Mouse (Mus musculus): ENCODE data around the gene Msmo1. TPM values are rescaled to one million over a fixed set of nuclear protein-coding genes. Genes with fewer than 3 reads are reported as not detected.

Gene Msmo1
- total RNA-seq, 1 experiment from 2014 or later: 85.3 TPM

GRCm38 (mm10) chr8:64728156-64728555 is 5.4 kb downstream of the Msmo1 start:
- no peak for ATAC-seq (replicated peaks in 1 of 2; ENCODE audit: insufficient read depth in 1 of 2, low FRiP score in 2 of 2, low TSS enrichment in 1 of 2, low read depth in 1 of 2, poor library complexity in 2 of 2, severe bottlenecking in 2 of 2)

- ATAC-seq (replicated peaks in 1 of 2; ENCODE audit: insufficient read depth in 1 of 2, low FRiP score in 2 of 2, low TSS enrichment in 1 of 2, low read depth in 1 of 2, poor library complexity in 2 of 2, severe bottlenecking in 2 of 2): peak; percentile 68 to 77
These were observed 7.3 kb downstream of the Msmo1 start for GRCm38 (mm10) chr8:64726190-64726695.

GRCm38 (mm10) chr8:64723206-64723605 is 10.4 kb downstream of the Msmo1 start:
- ATAC-seq (replicated peaks in 1 of 2; ENCODE audit: insufficient read depth in 1 of 2, low FRiP score in 2 of 2, low TSS enrichment in 1 of 2, low read depth in 1 of 2, poor library complexity in 2 of 2, severe bottlenecking in 2 of 2): no peak

DNA sequence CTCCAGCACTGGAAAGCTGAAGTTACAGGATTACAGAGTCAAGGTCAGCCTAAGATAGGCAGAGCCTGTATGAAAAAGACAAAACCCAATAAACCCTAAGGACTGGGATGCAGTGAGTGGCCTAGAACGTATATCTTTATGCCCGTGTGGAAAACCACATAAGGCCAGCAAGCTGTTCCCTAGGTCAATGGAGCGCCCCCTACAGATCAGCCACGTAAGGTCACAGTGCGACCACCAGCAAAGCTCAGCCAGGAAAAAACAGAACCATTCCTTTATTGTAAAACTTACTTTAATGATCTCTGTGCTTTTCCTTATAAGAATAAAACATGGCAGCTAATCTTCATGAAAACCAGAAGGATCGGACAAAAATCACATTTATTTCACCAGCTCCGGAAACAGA is 15.7 kb downstream of the Msmo1 start:
- no peak for ATAC-seq (replicated peaks in 1 of 2; ENCODE audit: insufficient read depth in 1 of 2, low FRiP score in 2 of 2, low TSS enrichment in 1 of 2, low read depth in 1 of 2, poor library complexity in 2 of 2, severe bottlenecking in 2 of 2)

- ATAC-seq (replicated peaks in 1 of 2; ENCODE audit: insufficient read depth in 1 of 2, low FRiP score in 2 of 2, low TSS enrichment in 1 of 2, low read depth in 1 of 2, poor library complexity in 2 of 2, severe bottlenecking in 2 of 2): no peak
These were observed 21.1 kb downstream of the Msmo1 start for GRCm38 (mm10) chr8:64712499-64712898.

- no peak for ATAC-seq (replicated peaks in 1 of 2; ENCODE audit: insufficient read depth in 1 of 2, low FRiP score in 2 of 2, low TSS enrichment in 1 of 2, low read depth in 1 of 2, poor library complexity in 2 of 2, severe bottlenecking in 2 of 2)
These were observed 22.0 kb downstream of the Msmo1 start for GRCm38 (mm10) chr8:64711544-64711943.

DNA sequence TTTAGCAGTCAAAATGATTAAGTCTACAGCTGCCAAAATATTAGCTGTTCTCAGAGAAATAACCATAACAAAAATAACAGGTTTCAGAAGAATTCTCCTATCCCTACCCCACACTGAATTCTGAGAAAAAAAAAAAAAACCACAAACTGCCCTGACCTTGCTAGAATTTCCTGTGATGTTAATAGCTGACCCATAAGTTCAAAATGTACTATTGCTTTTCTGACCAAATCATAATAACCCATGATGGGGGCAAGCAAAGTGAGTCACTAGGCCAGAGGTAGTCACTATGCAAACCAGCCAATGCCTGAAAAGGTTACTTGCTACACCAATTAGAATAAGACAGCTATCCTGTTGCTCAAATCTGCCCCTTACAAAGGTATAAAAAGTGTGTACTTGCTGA is 26.1 kb downstream of the Msmo1 start:
- no peak for ATAC-seq (replicated peaks in 1 of 2; ENCODE audit: insufficient read depth in 1 of 2, low FRiP score in 2 of 2, low TSS enrichment in 1 of 2, low read depth in 1 of 2, poor library complexity in 2 of 2, severe bottlenecking in 2 of 2)

DNA sequence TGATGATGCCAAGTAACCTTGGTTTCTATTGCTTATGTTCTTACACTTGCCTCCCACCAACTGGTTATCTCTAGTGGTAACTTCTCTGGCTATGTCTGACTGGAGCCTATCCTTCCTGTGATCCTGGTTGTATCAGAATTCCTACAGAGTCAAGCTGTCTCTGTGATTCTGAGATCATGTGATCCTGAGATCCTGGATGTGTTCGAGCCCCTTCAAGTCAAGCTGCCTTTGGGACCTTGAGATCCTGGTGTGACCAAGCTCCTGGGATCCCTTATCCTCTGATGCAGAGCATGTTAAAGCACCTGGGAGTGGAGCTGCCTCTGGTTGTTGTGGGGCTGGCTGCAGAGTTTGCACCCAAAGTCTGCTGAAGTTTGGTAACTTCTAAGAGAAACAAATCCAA is 30.4 kb downstream of the Msmo1 start:
- no peak for ATAC-seq (replicated peaks in 1 of 2; ENCODE audit: insufficient read depth in 1 of 2, low FRiP score in 2 of 2, low TSS enrichment in 1 of 2, low read depth in 1 of 2, poor library complexity in 2 of 2, severe bottlenecking in 2 of 2)

DNA sequence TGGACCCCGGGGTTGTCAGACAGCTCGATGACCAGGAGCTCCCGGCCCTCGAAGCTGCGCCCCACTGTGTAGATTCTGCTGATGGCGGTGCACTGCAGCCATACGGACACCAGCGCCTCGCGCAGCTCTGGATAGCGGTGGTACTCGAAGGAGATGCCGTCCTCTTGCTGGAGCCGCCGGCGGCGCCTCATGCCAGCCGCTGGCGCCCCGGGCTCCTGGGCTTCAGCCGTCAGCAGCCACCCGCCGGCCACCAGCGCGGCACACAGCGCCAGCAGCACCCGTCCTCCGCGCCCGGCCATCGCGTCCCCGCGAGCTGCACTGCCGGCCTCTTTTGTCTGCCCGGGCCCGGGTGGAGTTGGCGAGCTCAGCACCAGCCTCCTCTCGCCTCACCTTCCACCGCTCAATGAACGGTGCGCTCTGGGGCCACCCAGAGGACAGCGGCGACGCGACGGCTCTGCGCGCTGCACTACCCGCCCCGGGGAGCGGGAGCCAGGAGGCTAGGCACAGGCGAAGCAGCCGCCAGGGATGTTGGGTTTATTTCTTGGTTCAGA is 40.9 kb downstream of the Msmo1 start, which contains the start of gene Cpe:
Gene Cpe, minus strand, starts transcription at position 404 of the 551 bp plus-strand sequence.
- peak; percentile 97 to 98 for ATAC-seq (replicated peaks in 1 of 2; ENCODE audit: insufficient read depth in 1 of 2, low FRiP score in 2 of 2, low TSS enrichment in 1 of 2, low read depth in 1 of 2, poor library complexity in 2 of 2, severe bottlenecking in 2 of 2)

DNA sequence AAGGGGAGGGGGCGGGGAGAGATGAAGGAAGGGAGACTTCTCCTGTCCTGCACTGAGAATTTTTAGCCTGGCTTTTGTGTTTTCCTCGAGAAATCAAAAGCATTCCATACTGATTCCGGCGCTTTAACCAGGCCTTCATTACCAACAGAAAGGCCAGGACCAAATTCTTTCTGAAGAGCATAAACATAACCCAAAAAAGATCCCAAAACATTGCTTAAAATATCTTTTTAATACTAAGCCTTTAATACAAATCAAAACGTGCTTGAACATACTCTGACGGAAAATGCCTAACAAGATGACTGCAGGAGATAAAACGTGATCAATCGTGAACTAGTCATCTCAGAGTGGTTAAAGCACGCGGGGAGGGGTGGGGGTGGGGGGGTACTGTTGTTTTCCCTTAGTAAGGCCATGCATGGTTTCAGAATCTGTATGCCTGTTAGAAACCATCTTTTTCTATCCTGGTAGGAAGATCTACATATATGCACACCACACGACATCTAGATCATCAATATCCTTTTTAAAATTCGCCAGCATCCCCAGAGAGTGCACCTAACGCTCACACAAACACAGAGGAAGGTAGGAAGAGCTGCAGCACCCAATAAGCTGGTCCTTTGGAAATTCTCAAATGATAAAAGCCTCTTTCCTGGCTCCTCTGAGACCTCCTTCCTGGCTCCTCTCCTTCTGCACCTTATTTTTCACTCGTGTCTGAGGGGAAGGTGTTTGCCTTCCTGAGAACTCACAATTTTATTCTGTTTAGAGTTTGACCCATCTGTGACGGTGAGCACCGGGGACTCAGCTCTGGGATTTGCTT is 41.8 kb downstream of the Msmo1 start:
- ATAC-seq (replicated peaks in 1 of 2; ENCODE audit: insufficient read depth in 1 of 2, low FRiP score in 2 of 2, low TSS enrichment in 1 of 2, low read depth in 1 of 2, poor library complexity in 2 of 2, severe bottlenecking in 2 of 2): no peak

GRCm38 (mm10) chr8:64690845-64691244 is 42.7 kb downstream of the Msmo1 start:
- no peak for ATAC-seq (replicated peaks in 1 of 2; ENCODE audit: insufficient read depth in 1 of 2, low FRiP score in 2 of 2, low TSS enrichment in 1 of 2, low read depth in 1 of 2, poor library complexity in 2 of 2, severe bottlenecking in 2 of 2)

DNA sequence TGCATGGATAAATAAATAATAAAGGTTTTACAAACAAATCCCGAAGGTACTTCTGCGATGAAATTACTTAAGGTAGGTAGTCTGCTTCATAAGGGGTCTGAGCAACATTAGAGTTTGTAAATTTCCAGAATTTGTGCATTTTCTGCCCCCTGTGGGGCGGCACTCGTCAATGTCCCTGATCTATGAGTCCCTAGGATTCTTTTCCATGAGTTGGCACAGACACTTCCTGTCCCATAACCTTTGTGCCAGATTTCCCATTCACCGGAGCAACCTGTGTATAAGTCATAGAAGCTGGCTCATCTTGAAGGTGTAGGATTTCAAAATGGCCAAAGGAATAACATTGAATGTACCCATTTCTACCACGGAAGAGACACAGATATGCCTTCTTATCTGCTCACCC is 43.3 kb downstream of the Msmo1 start:
- no peak for ATAC-seq (replicated peaks in 1 of 2; ENCODE audit: insufficient read depth in 1 of 2, low FRiP score in 2 of 2, low TSS enrichment in 1 of 2, low read depth in 1 of 2, poor library complexity in 2 of 2, severe bottlenecking in 2 of 2)

DNA sequence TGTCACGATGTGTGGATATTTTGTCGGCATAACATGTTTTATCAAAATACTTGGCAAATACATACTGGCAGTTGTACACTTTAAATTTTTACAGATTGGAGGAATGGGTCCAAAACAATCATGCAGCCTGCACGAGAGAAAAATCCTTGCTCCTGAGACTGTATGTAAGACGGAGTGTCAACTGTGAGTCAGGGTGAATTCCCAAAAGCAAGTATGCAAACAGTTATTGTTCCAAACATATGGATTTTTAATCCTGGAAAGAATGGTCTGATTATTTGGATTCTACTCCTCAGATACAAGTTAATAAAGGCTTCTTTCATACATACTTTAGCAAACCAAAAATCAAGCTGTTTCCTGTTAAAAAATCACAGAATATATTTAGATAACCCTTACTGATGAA is 44.9 kb downstream of the Msmo1 start:
- no peak for ATAC-seq (replicated peaks in 1 of 2; ENCODE audit: insufficient read depth in 1 of 2, low FRiP score in 2 of 2, low TSS enrichment in 1 of 2, low read depth in 1 of 2, poor library complexity in 2 of 2, severe bottlenecking in 2 of 2)

GRCm38 (mm10) chr8:64688161-64688560 is 45.4 kb downstream of the Msmo1 start:
- ATAC-seq (replicated peaks in 1 of 2; ENCODE audit: insufficient read depth in 1 of 2, low FRiP score in 2 of 2, low TSS enrichment in 1 of 2, low read depth in 1 of 2, poor library complexity in 2 of 2, severe bottlenecking in 2 of 2): no peak

GRCm38 (mm10) chr8:64682501-64682900 is 51.1 kb downstream of the Msmo1 start:
- ATAC-seq (replicated peaks in 1 of 2; ENCODE audit: insufficient read depth in 1 of 2, low FRiP score in 2 of 2, low TSS enrichment in 1 of 2, low read depth in 1 of 2, poor library complexity in 2 of 2, severe bottlenecking in 2 of 2): no peak

- no peak for ATAC-seq (replicated peaks in 1 of 2; ENCODE audit: insufficient read depth in 1 of 2, low FRiP score in 2 of 2, low TSS enrichment in 1 of 2, low read depth in 1 of 2, poor library complexity in 2 of 2, severe bottlenecking in 2 of 2)
These were observed 57.2 kb downstream of the Msmo1 start for GRCm38 (mm10) chr8:64676381-64676780.

- ATAC-seq (replicated peaks in 1 of 2; ENCODE audit: insufficient read depth in 1 of 2, low FRiP score in 2 of 2, low TSS enrichment in 1 of 2, low read depth in 1 of 2, poor library complexity in 2 of 2, severe bottlenecking in 2 of 2): no peak
These were observed 58.5 kb downstream of the Msmo1 start for GRCm38 (mm10) chr8:64674951-64675585.

GRCm38 (mm10) chr8:64672920-64673319 is 60.7 kb downstream of the Msmo1 start:
- no peak for ATAC-seq (replicated peaks in 1 of 2; ENCODE audit: insufficient read depth in 1 of 2, low FRiP score in 2 of 2, low TSS enrichment in 1 of 2, low read depth in 1 of 2, poor library complexity in 2 of 2, severe bottlenecking in 2 of 2)
